Mouse (Mus musculus) left cerebral cortex, postnatal 10 days (tissue): ENCODE data around the gene Olfr1110. TPM values are rescaled to one million over a fixed set of nuclear protein-coding genes. Genes with fewer than 3 reads are reported as not detected.
"Not testable (repeated sequence)": the region's sequence is repeated elsewhere in the genome, so short reads cannot be mapped to it uniquely, and the experiment has no call there.

Experiments used
- DNase-seq, 2 experiments: peaks; one replicate each; pipeline ENCODE4 v3.0.0; 2021 to 2022; ENCODE audit warnings: low spot score in 2 of 2, mixed read lengths in 1 of 2; ENCODE audit errors: extremely low spot score in 1 of 2
- intact Hi-C: fragments of 180-260 bp; cut with DNase I; formaldehyde crosslinking; loops from one replicate; pipeline ENCODE4 v1.15.1; 2025
- total RNA-seq, 2 experiments: library from RNA; stranded (reverse); gene quantifications; 2 replicates each; pipeline ENCODE4 v1.2.3; 2021

Olfr1110 gene
- total RNA-seq, result not detected

DNA sequence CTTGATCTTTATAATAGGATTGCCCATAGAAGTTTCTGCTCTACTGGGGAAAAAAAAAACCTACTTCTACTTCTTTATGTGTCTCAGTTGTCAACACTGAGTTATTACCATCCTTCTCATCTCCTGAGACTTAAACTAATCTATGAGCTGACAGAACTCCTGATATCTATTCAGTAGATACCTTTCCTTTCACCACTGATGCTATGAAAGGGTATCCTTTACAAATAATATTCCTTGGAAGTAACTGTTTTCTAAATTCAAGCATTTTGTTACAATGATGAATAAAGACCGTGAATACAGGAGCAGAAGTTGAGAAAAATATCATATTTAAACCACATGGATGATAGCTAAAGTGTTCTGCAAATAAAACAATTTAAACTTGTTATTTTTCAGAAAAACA, at the start of gene Olfr1110:
Gene Olfr1110 (minus strand): TSS at position 101 of the 400 bp plus-strand sequence.
- intact Hi-C loops, result no loop called here

GRCm38 (mm10) chr2:87187498-87187897, 47.4 kb upstream of the Olfr1110 start, which contains the start of gene Olfr1112:
Gene Olfr1112, plus strand, starts transcription at chr2:87187798.
- no peak for DNase-seq
- intact Hi-C loops, result no loop called here

More for the DNA sequence above, at the start of gene Olfr1110:
- DNase-seq, result no peak

DNA sequence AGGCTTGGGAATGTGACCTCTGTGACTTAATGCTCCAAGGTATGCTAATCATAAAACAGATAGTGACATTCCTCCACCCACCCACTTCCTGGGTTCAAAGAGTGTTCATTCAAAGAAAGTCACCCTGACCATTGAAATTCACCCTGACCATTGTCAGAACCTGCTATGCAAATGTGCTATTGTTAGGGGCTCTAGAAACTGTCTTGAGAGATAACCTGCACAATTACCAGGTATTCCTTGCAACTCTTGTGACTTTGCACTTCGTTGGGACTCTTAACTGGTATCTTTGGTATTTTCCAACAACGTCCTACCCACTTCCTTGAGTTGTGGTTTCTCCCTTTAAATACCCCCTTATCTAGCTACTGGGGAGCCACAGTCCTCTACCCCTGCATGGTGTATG, 27.6 kb upstream of the Olfr1110 start:
- intact Hi-C loops, DNase-seq: not testable (repeated sequence)

DNA sequence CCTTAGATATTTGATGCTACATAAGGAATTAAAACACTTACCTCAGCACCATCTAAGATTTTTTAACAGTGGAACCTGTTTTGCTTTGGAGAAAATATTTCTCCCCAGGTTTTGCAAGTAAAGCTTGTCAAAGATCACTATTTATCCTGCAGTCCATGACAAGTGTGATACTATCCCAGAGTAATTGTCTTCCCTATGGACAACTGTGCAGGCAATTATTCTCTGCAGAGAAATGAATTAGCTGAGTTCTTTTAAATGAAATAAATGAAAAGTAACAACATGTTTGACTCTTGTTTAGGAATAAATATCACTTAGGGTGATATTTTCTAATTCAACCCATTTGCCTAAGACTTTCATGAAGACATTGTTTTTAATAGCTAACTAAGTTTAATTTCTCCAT, 12.4 kb upstream of the Olfr1110 start, which contains the start of gene Olfr1111:
Gene Olfr1111 (minus strand): TSS at position 101 of the 400 bp plus-strand sequence.
- no peak for DNase-seq
- intact Hi-C loops, result no loop called here

DNA sequence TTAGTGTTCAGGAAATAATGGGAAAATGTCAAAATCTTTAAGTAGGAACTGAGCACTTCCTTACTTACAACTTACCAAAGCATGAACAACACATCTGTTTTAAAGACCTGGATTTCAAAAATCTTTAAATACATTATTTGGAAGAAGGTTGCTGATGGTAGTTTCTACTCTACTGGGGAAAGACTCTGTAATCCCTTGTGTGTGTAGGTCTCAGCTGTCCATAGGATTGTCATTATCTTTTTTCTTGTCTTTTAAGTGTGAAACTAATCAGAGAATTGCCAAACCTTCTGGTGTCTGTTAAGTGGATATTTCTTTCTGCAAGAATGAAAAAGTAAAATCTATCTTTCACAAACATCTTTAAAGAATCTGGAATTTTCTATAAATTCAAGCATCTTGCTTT, 25.6 kb downstream of the Olfr1110 start, which contains the start of gene Olfr259:
Gene Olfr259 (minus strand): TSS at position 101 of the 400 bp plus-strand sequence.
- intact Hi-C loops, result no loop called here
- DNase-seq, result no peak

DNA sequence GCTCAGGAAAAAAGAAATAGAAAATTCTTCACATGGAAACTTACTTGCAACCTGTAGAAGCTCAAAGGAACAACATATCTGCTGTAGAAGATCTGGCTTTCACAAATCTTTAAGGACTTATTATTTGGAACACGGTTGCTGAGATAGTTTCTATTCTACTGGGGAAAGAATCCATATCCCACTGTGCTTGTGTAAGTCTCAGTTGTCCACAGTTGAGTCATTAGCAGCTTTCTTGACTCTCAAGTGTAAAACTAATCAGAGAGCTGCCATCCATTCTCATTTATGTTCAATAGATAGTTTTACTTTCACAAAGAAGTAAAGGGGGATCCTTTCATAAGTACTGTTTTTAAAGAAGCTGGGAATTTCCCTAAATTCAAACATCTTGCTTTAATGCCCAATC, 44.2 kb downstream of the Olfr1110 start, which contains the start of gene Olfr1109:
Gene Olfr1109 (minus strand): TSS at position 101 of the 400 bp plus-strand sequence.
- no peak for DNase-seq
- intact Hi-C loops, result no loop called here

Other genes with a start within 250 kb of the Olfr1110 start
- not detected for gene Olfr1097, start 248.1 kb downstream of the Olfr1110 start, total RNA-seq
- gene Olfr1098, start 215.8 kb downstream of the Olfr1110 start, total RNA-seq, result not detected
- gene Olfr1099, start 179.6 kb downstream of the Olfr1110 start, total RNA-seq, result not detected
- not detected for gene Olfr1100, start 160.3 kb downstream of the Olfr1110 start, total RNA-seq
- gene Olfr1101, start 149.1 kb downstream of the Olfr1110 start, total RNA-seq, result not detected
- gene Olfr1102, start 141.9 kb downstream of the Olfr1110 start, total RNA-seq, result not detected
- not detected for gene Olfr1104, start 113.2 kb downstream of the Olfr1110 start, total RNA-seq
- gene Olfr1105, start 103.8 kb downstream of the Olfr1110 start, total RNA-seq, result not detected
- not detected for gene Olfr1106, start 88.0 kb downstream of the Olfr1110 start, total RNA-seq
- gene Olfr1107, start 64.5 kb downstream of the Olfr1110 start, total RNA-seq, result not detected
- gene Olfr1109, start 44.3 kb downstream of the Olfr1110 start, total RNA-seq, result not detected
- gene Olfr259, start 25.7 kb downstream of the Olfr1110 start, total RNA-seq, result not detected
- gene Olfr1111, start 12.3 kb upstream of the Olfr1110 start, total RNA-seq, result not detected
- not detected for gene Olfr1112, start 47.5 kb upstream of the Olfr1110 start, total RNA-seq
- gene Olfr1113, start 68.7 kb upstream of the Olfr1110 start, total RNA-seq, result not detected
- not detected for gene Olfr1115, start 107.7 kb upstream of the Olfr1110 start, total RNA-seq
- gene Olfr1116, start 127.2 kb upstream of the Olfr1110 start, total RNA-seq, result not detected
- not detected for gene Olfr1118, start 167.3 kb upstream of the Olfr1110 start, total RNA-seq
- not detected for gene Olfr1120, start 214.5 kb upstream of the Olfr1110 start, total RNA-seq
- not detected for gene Olfr1121, start 229.6 kb upstream of the Olfr1110 start, total RNA-seq
- gene Olfr1122, start 245.5 kb upstream of the Olfr1110 start, total RNA-seq, result not detected